Mouse (Mus musculus): Measurements from ENCODE around the gene Coa7. TPM values are rescaled to one million over a fixed set of nuclear protein-coding genes. Genes with fewer than 3 reads are reported as not detected.
A peak's percentile ranks its signal among the peaks of the same experiment; 100 is the strongest.

The Coa7 gene
- 46.3 and 53.6 TPM in 2 replicates for polyA plus RNA-seq (2015; fragmentation: Nextera tagmentation; extraction: Ambion mirVana)

- under 1% methylated on average over 45 of the region's 45 CpGs for whole genome bisulfite sequencing
- peak within 1 kb of the TSS; percentile 83 for H3K9ac ChIP-seq (ENCODE audit: low read length)
- peak within 1 kb of the TSS; percentile 82 for H3K4me2 ChIP-seq (ENCODE audit: low read depth, low read length)
- no peaks in the 10 kb centered on the region for H3K9me3 ChIP-seq (replicated peaks; ENCODE audit: control insufficient read depth, low read length)
- peaks cover 29% of the 10 kb centered on the region for H3K4me1 ChIP-seq (ENCODE audit: control insufficient read depth, insufficient read depth, low read length)
- H3K27me3 ChIP-seq (ENCODE audit: control insufficient read depth, insufficient read depth, low read length), result no peaks in the 10 kb centered on the region
- peaks cover 5% of the 10 kb centered on the region for H3K36me3 ChIP-seq (ENCODE audit: control insufficient read depth, insufficient read depth)
- H3K4me3 ChIP-seq (ENCODE audit: low read length), result peak within 1 kb of the TSS; percentile 91
- peak within 1 kb of the TSS; percentile 96 for H3K27ac ChIP-seq (ENCODE audit: low read length)
- peak; percentile 95 for ATAC-seq (replicated peaks; ENCODE audit: extremely low read depth, insufficient read depth, low FRiP score)
These were observed at the start of gene Coa7 for GRCm38 (mm10) chr4:108327730-108328484. Gene Coa7, plus strand, starts transcription at chr4:108328140.

GRCm38 (mm10) chr4:108300266-108300665 lies 27.7 kb upstream of the Coa7 start:
- ATAC-seq (replicated peaks; ENCODE audit: extremely low read depth, insufficient read depth, low FRiP score), result no peak
- peak overlapping the region; percentile 81 for H3K4me3 ChIP-seq (ENCODE audit: low read length)
- peak overlapping the region; percentile 91 for H3K4me2 ChIP-seq (ENCODE audit: low read depth, low read length)
- peak overlapping the region; percentile 92 for H3K9ac ChIP-seq (ENCODE audit: low read length)
- no peaks in the 10 kb centered on the region for H3K36me3 ChIP-seq (ENCODE audit: control insufficient read depth, insufficient read depth)
- no peaks in the 10 kb centered on the region for H3K27me3 ChIP-seq (ENCODE audit: control insufficient read depth, insufficient read depth, low read length)
- H3K4me1 ChIP-seq (ENCODE audit: control insufficient read depth, insufficient read depth, low read length), result peaks cover 27% of the 10 kb centered on the region
- peaks cover 3% of the 10 kb centered on the region for H3K9me3 ChIP-seq (replicated peaks; ENCODE audit: control insufficient read depth, low read length)
- H3K27ac ChIP-seq (ENCODE audit: low read length), result peak overlapping the region; percentile 87
- WGBS, result 2% methylated on average over 14 of the region's 14 CpGs

GRCm38 (mm10) chr4:108300670-108301373 lies 27.1 kb upstream of the Coa7 start, which contains the start of gene Zyg11b:
Gene Zyg11b, minus strand, starts transcription at chr4:108301096.
- peak within 1 kb of the TSS; percentile 91 for H3K4me2 ChIP-seq (ENCODE audit: low read depth, low read length)
- peak; percentile 95 for ATAC-seq (replicated peaks; ENCODE audit: extremely low read depth, insufficient read depth, low FRiP score)
- peaks cover 5% of the 10 kb centered on the region for H3K9me3 ChIP-seq (replicated peaks; ENCODE audit: control insufficient read depth, low read length)
- H3K4me3 ChIP-seq (ENCODE audit: low read length), result peak within 1 kb of the TSS; percentile 81
- H3K27ac ChIP-seq (ENCODE audit: low read length), result peak within 1 kb of the TSS; percentile 87
- H3K4me1 ChIP-seq (ENCODE audit: control insufficient read depth, insufficient read depth, low read length), result peaks cover 27% of the 10 kb centered on the region
- H3K9ac ChIP-seq (ENCODE audit: low read length), result peak within 1 kb of the TSS; percentile 92
- no peaks in the 10 kb centered on the region for H3K27me3 ChIP-seq (ENCODE audit: control insufficient read depth, insufficient read depth, low read length)
- H3K36me3 ChIP-seq (ENCODE audit: control insufficient read depth, insufficient read depth), result no peaks in the 10 kb centered on the region
- WGBS, result under 1% methylated on average over 58 of the region's 58 CpGs

DNA sequence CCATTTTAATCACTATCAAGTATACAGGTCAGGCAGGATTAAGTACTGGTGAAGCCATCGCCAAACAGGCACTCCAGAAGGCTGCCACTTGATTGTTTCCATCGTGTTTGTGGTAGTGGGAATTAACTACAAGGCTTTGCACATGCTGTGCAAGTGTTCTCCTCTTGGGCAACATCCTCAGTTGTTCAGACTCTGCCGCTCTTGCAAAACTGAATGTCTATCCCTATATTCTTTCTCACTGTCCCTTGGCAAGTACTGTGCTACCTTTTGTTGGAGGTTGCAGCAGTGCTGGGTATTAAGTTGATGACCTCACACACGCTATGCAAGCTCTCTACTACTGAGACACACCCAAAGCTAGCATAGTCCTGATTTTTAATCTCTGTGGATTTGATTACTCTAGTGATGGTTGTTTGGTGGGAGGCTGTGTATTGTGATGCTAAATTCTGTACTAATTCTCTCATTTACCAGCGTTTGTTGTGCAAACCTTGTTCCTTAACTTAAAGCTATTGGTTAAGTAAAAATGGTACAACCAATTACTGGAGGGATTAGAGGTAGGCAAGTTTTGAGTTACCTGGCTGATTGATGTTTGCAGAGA lies 25.5 kb upstream of the Coa7 start:
- H3K9ac ChIP-seq (ENCODE audit: low read length), result no peak overlapping the region

GRCm38 (mm10) chr4:108310706-108311105 lies 17.2 kb upstream of the Coa7 start:
- Histone ChIP-seq H3K36me3 (ENCODE audit: control insufficient read depth, insufficient read depth) (no peaks in the 10 kb centered on the region), H3K27me3 (ENCODE audit: control insufficient read depth, insufficient read depth, low read length) (no peaks in the 10 kb centered on the region), H3K4me1 (ENCODE audit: control insufficient read depth, insufficient read depth, low read length) (no peaks in the 10 kb centered on the region), H3K9me3 (replicated peaks; ENCODE audit: control insufficient read depth, low read length) (peaks cover 14% of the 10 kb centered on the region; the same call in 1 of the 2 replicates), H3K9ac (ENCODE audit: low read length) (no peak overlapping the region), H3K4me2 (ENCODE audit: low read depth, low read length) (no peak overlapping the region), H3K27ac (ENCODE audit: low read length) (no peak overlapping the region), H3K4me3 (ENCODE audit: low read length) (no peak overlapping the region)
- no peak for ATAC-seq (replicated peaks; ENCODE audit: extremely low read depth, insufficient read depth, low FRiP score)
- WGBS, result 61% methylated on average over 6 of the region's 6 CpGs

More for the DNA sequence above, 25.5 kb upstream of the Coa7 start:
- peaks cover 9% of the 10 kb centered on the region for H3K9me3 ChIP-seq (replicated peaks; ENCODE audit: control insufficient read depth, low read length)
- no peaks in the 10 kb centered on the region for H3K27me3 ChIP-seq (ENCODE audit: control insufficient read depth, insufficient read depth, low read length)
- no peak overlapping the region for H3K4me2 ChIP-seq (ENCODE audit: low read depth, low read length)
- no peaks in the 10 kb centered on the region for H3K36me3 ChIP-seq (ENCODE audit: control insufficient read depth, insufficient read depth)
- WGBS, result 69% methylated on average over 5 of the region's 5 CpGs
- H3K27ac ChIP-seq (ENCODE audit: low read length), result no peak overlapping the region
- ATAC-seq (replicated peaks; ENCODE audit: extremely low read depth, insufficient read depth, low FRiP score), result no peak
- H3K4me1 ChIP-seq (ENCODE audit: control insufficient read depth, insufficient read depth, low read length), result peaks cover 27% of the 10 kb centered on the region
- no peak overlapping the region for H3K4me3 ChIP-seq (ENCODE audit: low read length)

GRCm38 (mm10) chr4:108314041-108314440 lies 13.9 kb upstream of the Coa7 start:
- Histone ChIP-seq H3K4me1 (ENCODE audit: control insufficient read depth, insufficient read depth, low read length) (peaks cover 8% of the 10 kb centered on the region), H3K9me3 (replicated peaks; ENCODE audit: control insufficient read depth, low read length) (peaks cover 5% of the 10 kb centered on the region; the same call in 1 of the 2 replicates), H3K36me3 (ENCODE audit: control insufficient read depth, insufficient read depth) (no peaks in the 10 kb centered on the region), H3K4me3 (ENCODE audit: low read length) (no peak overlapping the region), H3K4me2 (ENCODE audit: low read depth, low read length) (no peak overlapping the region), H3K9ac (ENCODE audit: low read length) (no peak overlapping the region), H3K27ac (ENCODE audit: low read length) (no peak overlapping the region), H3K27me3 (ENCODE audit: control insufficient read depth, insufficient read depth, low read length) (no peaks in the 10 kb centered on the region)
- no peak for ATAC-seq (replicated peaks; ENCODE audit: extremely low read depth, insufficient read depth, low FRiP score)
- 36% methylated on average over 5 of the region's 5 CpGs for WGBS

DNA sequence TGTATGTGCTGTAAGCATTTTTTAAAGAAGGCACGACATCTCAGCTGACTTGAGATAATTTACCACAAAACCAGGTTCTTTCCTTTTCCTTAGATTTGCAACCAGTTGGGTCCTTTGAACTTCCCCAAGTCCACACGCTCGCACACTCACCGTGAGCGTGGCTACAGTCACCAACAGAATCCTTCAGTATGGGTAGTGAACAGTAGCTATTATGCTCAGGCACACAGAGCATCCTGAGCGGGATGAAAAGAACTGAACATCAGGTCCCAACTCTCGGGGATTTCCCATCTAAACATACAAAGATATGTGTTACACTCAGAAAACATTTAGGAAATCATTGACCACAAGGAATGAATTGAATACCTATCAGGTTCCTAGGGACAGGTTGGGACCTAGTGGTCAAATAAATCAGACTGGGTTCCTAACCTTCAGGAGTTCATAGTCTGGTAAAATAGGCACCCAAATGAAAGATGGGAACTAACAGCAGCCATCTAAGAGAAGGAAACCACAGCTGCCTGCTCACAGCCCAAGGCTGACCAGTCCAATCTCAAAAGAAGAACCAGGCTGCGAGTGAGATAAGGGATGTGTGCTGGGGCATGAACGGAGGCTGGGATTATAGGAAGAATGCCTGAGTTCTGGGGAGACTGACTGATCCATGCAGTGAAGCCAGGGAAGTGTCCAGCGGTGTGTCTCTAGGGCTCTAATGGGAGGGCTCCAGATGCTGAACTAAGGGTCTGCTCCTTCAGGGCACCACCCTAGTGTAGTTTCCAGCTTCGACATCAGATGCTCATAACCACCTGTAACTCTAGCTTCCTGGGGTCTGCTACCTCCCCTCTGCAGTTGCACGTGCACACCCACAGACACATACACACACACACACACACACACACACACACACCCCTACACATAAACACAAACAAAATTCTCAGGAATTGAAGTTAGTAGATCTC lies 10.0 kb upstream of the Coa7 start:
- no peak overlapping the region for H3K4me3 ChIP-seq (ENCODE audit: low read length)
- H3K27me3 ChIP-seq (ENCODE audit: control insufficient read depth, insufficient read depth, low read length), result no peaks in the 10 kb centered on the region
- peaks cover 11% of the 10 kb centered on the region for H3K4me1 ChIP-seq (ENCODE audit: control insufficient read depth, insufficient read depth, low read length)
- ATAC-seq (replicated peaks; ENCODE audit: extremely low read depth, insufficient read depth, low FRiP score), result peak; percentile 8; the same call in 1 of the 2 replicates
- H3K9me3 ChIP-seq (replicated peaks; ENCODE audit: control insufficient read depth, low read length), result no peaks in the 10 kb centered on the region
- no peak overlapping the region for H3K4me2 ChIP-seq (ENCODE audit: low read depth, low read length)
- H3K27ac ChIP-seq (ENCODE audit: low read length), result no peak overlapping the region; the same call in 1 of the 2 replicates
- no peaks in the 10 kb centered on the region for H3K36me3 ChIP-seq (ENCODE audit: control insufficient read depth, insufficient read depth)
- WGBS, result 71% methylated on average over 12 of the region's 12 CpGs
- H3K9ac ChIP-seq (ENCODE audit: low read length), result no peak overlapping the region

Data from heart, embryonic 16.5 days (tissue).